Mouse (Mus musculus) midbrain, postnatal 0 days (tissue): ENCODE measurements around the gene Abca1. TPM values are rescaled to one million over a fixed set of nuclear protein-coding genes. Genes with fewer than 3 reads are reported as not detected.
A peak's percentile ranks its signal among the peaks of the same experiment; 100 is the strongest.

Experiments used
- ATAC-seq: fragments of 200-750 bp; cut with Nextera tagmentation; 2 replicates; pipeline ENCODE4 v1.8.0; 2017; ENCODE audit warnings: moderate number of reproducible peaks, mild to moderate bottlenecking, moderate TSS enrichment, moderate library complexity; ENCODE audit not compliant: low FRiP score
- DNase-seq: peaks from one replicate; pipeline ENCODE4 v3.0.0-alpha.2; 2015; ENCODE audit warnings: low spot score
- H3K27ac ChIP-seq: fragments of 300-500 bp; sonication (generic); 2 replicates; pipeline ENCODE4 v1.5.1; 2014; ENCODE audit warnings: low read depth, mild to moderate bottlenecking, low read length, mixed read lengths
- H3K27me3 ChIP-seq: fragments of 300-500 bp; sonication (generic); 2 replicates; pipeline ENCODE4 v1.6.1; 2014; ENCODE audit warnings: low read length, control low read depth, mixed read lengths; ENCODE audit not compliant: insufficient read depth
- H3K36me3 ChIP-seq: fragments of 300-500 bp; sonication (generic); 2 replicates; pipeline ENCODE4 v1.6.1; 2014; ENCODE audit warnings: low read length, control low read depth, mixed read lengths; ENCODE audit not compliant: insufficient read depth
- H3K4me1 ChIP-seq: fragments of 300-500 bp; sonication (generic); 2 replicates; pipeline ENCODE4 v1.6.1; 2014; ENCODE audit warnings: mild to moderate bottlenecking, control low read depth, antibody characterized with exemption, low read length, mixed read lengths; ENCODE audit not compliant: insufficient read depth
- H3K4me2 ChIP-seq: fragments of 300-500 bp; sonication (generic); 2 replicates; pipeline ENCODE4 v1.6.1; 2014; ENCODE audit warnings: low read depth, mild to moderate bottlenecking, low read length, mixed read lengths; ENCODE audit not compliant: poor library complexity, severe bottlenecking
- H3K4me3 ChIP-seq: fragments of 300-500 bp; sonication (generic); 2 replicates; pipeline ENCODE4 v1.5.1; 2014; ENCODE audit warnings: low read depth, mild to moderate bottlenecking, low read length, moderate library complexity
- H3K9ac ChIP-seq: fragments of 300-500 bp; sonication (generic); replicated peaks from 2 replicates; pipeline ENCODE4 v1.6.1; 2014; ENCODE audit warnings: mild to moderate bottlenecking, low read length, moderate library complexity, mixed read lengths; ENCODE audit not compliant: poor library complexity, severe bottlenecking
- H3K9me3 ChIP-seq: fragments of 300-500 bp; sonication (generic); 2 replicates; pipeline ENCODE4 v1.6.1; 2016; ENCODE audit warnings: low read length, control low read depth
- CTCF ChIP-seq: IDR thresholded peaks from 2 replicates; pipeline ENCODE4 v1.5.1; 2016; ENCODE audit warnings: antibody characterized with exemption, mild to moderate bottlenecking
- WGBS: fragments of 180-500 bp; shearing (Covaris S2); extraction: QIAGEN DNeasy Blood & Tissue Kit; methylation state at CpG from one replicate; pipeline ENCODE4 v1.1.7; 2014; 5-methylcytosine and 5-hydroxymethylcytosine counted together
- polyA plus RNA-seq: library from polyadenylated mRNA; unstranded; fragments of >200 nt; fragmentation: Nextera tagmentation; extraction: Ambion mirVana; gene quantifications from 2 replicates; pipeline ENCODE4 v1.2.1, GENCODE M21; 2015
- total RNA-seq: library from RNA; depleted of rRNA; stranded (reverse); fragments of >200 nt; gene quantifications from 2 replicates; pipeline ENCODE4 v1.2.3, GENCODE M21; 2014

Gene Abca1
- total and polyA plus RNA-seq, 2 experiments from 2014 or later, result 8.6 to 49.2 TPM

GRCm38 (mm10) chr4:53177696-53178095, 18.0 kb upstream of the Abca1 start:
- Histone ChIP-seq H3K27ac (no peak overlapping the region), H3K36me3 (no peaks in the 10 kb centered on the region), H3K4me1 (no peaks in the 10 kb centered on the region), H3K27me3 (no peaks in the 10 kb centered on the region), H3K4me2 (no peak overlapping the region), H3K9me3 (no peaks in the 10 kb centered on the region), H3K4me3 (no peak overlapping the region), H3K9ac (no peak overlapping the region)
- 83% methylated on average over 8 of the region's 8 CpGs for WGBS
- DNase-seq (peak; percentile 35), ATAC-seq (no peak)
- no peak for TF ChIP-seq CTCF

GRCm38 (mm10) chr4:53174906-53175305, 15.2 kb upstream of the Abca1 start:
- no peak overlapping the region for H3K9ac ChIP-seq
- H3K36me3 ChIP-seq, result no peaks in the 10 kb centered on the region
- H3K4me3 ChIP-seq, result no peak overlapping the region
- 88% methylated on average over 7 of the region's 7 CpGs for WGBS
- TF ChIP-seq CTCF, result no peak
- no peak overlapping the region for H3K4me2 ChIP-seq
- H3K27ac ChIP-seq, result no peak overlapping the region
- DNase-seq (no peak), ATAC-seq (no peak)
- no peaks in the 10 kb centered on the region for H3K4me1 ChIP-seq
- H3K27me3 ChIP-seq, result no peaks in the 10 kb centered on the region
- no peaks in the 10 kb centered on the region for H3K9me3 ChIP-seq

DNA sequence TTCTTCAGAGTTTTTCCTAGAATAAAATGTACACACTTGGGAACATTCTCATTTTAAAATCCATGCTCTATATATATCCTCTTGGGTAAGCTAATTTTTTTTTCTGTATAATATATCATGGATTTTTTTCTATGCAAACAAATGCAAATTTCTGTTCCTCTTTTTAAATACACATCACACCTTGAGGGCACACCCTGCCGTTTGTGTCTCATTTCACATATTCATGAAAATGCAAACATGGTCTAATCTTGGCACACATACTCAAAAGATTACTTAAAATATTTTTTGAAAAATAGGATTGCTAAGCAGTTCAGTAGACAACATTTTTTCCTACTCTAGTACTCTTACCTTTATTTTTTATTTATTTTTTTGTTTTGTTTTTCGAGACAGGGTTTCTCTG, 10.7 kb upstream of the Abca1 start:
- Histone ChIP-seq H3K9ac (no peak overlapping the region), H3K27ac (no peak overlapping the region), H3K4me2 (no peak overlapping the region), H3K4me1 (no peaks in the 10 kb centered on the region), H3K4me3 (no peak overlapping the region), H3K27me3 (no peaks in the 10 kb centered on the region), H3K9me3 (no peaks in the 10 kb centered on the region), H3K36me3 (no peaks in the 10 kb centered on the region)
- WGBS, result 59% methylated on average over 2 of the region's 2 CpGs
- no peak for TF ChIP-seq CTCF
- DNase-seq (no peak), ATAC-seq (no peak)

DNA sequence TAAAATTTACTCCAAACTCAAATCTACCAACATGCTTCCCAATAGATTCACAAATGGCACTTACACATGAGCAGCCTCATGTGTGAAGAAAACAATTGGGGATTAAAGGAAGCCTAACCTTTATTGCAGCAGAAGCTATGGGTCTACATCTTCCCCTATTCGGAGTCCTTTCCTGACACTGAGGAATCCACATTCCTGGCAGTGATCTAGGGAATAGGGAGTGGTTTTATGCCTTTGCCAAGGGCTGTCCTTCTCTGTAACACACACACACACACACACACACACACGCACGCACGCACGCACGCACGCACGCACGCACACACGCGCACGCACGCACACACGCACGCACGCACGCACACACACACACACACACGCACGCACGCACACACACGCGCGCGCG, 5.5 kb upstream of the Abca1 start:
- no peak overlapping the region for H3K4me3 ChIP-seq
- no peak overlapping the region for H3K27ac ChIP-seq
- H3K27me3 ChIP-seq, result no peaks in the 10 kb centered on the region
- ATAC-seq (no peak), DNase-seq (no peak)
- no peak overlapping the region for H3K4me2 ChIP-seq
- 92% methylated on average over 25 of the region's 25 CpGs for WGBS
- H3K9me3 ChIP-seq, result no peaks in the 10 kb centered on the region
- no peak overlapping the region for H3K9ac ChIP-seq
- H3K4me1 ChIP-seq, result no peaks in the 10 kb centered on the region
- no peak for TF ChIP-seq CTCF
- no peaks in the 10 kb centered on the region for H3K36me3 ChIP-seq

GRCm38 (mm10) chr4:53159176-53159575, 519 bp downstream of the Abca1 start:
- under 1% methylated on average over 20 of the region's 20 CpGs for WGBS
- H3K27me3 ChIP-seq, result no peaks in the 10 kb centered on the region
- peaks cover 8% of the 10 kb centered on the region; the same call in 1 of the 2 replicates for H3K4me1 ChIP-seq
- no peaks in the 10 kb centered on the region for H3K9me3 ChIP-seq
- H3K4me3 ChIP-seq, result peak overlapping the region; percentile 64
- peak overlapping the region; percentile 95 for H3K4me2 ChIP-seq
- peak overlapping the region; percentile 73 for H3K27ac ChIP-seq
- H3K36me3 ChIP-seq, result no peaks in the 10 kb centered on the region
- ATAC-seq (peak; percentile 39; the same call in 1 of the 2 replicates), DNase-seq (no peak)
- peak overlapping the region; percentile 60 for H3K9ac ChIP-seq
- TF ChIP-seq CTCF, result no peak

DNA sequence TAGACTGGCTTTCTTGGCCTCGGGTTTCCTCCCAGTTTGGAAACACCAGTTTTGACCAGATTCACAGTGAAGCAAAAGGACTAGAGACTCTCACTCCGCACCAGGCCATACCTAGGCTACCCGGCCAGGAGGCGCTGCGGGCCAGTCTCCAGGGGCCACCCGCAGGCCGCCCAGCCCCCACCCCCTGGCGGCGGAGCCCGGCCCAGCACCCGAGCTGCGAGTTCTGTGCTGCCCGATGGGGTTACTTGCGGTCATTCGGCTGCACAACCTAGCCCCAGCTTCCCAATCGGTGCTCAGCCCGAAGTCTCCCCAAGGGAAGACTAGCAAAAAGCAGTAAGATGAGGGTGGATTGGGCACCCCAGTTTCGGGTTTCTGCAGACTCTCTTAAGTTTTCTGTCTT, 1.1 kb downstream of the Abca1 start:
- Histone ChIP-seq H3K27me3 (no peaks in the 10 kb centered on the region), H3K9ac (peak overlapping the region; percentile 60), H3K36me3 (no peaks in the 10 kb centered on the region), H3K27ac (peak overlapping the region; percentile 73), H3K4me1 (peaks cover 8% of the 10 kb centered on the region; the same call in 1 of the 2 replicates), H3K4me2 (peak overlapping the region; percentile 95), H3K9me3 (no peaks in the 10 kb centered on the region), H3K4me3 (peak overlapping the region; percentile 64)
- 1% methylated on average over 18 of the region's 18 CpGs for WGBS
- ATAC-seq (peak; percentile 56; the same call in 1 of the 2 replicates), DNase-seq (peak; percentile 63)
- TF ChIP-seq CTCF, result peak; percentile 69
